Mouse (Mus musculus): Measurements from ENCODE around the gene Btbd18. TPM values are rescaled to one million over a fixed set of nuclear protein-coding genes. Genes with fewer than 3 reads are reported as not detected.
A peak's percentile ranks its signal among the peaks of the same experiment; 100 is the strongest.
"Not testable (repeated sequence)": the region's sequence is repeated elsewhere in the genome, so short reads cannot be mapped to it uniquely, and the experiment has no call there.

Btbd18 gene
- polyA plus RNA-seq, 1 experiment from 2014 or later, result 0.05 TPM

DNA sequence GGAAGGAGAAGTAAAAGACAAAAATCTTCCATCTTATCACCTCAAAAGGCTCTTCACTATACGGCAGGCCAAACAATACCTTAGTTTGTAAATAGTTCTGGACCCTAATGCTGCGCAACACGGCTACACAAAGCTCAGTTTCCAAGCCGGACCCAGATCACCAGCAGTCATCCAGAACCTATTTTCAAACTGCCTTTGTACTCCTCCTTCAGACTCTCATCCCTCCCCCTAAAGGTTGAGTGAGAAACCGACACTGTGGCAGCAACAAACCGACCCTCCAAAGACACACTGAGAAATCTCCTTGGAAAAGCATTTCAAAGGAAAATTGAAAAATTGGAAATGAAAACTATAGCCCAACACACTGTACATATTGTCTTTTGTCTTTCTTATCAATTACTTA is 10.5 kb upstream of the Btbd18 start:
- ATAC-seq (ENCODE audit: insufficient read depth), result no peak
- Histone ChIP-seq H3K9ac (no peak overlapping the region; the same call in 1 of the 2 replicates), H3K4me1 (replicated peaks) (peaks cover 28% of the 10 kb centered on the region), H3K4me3 (replicated peaks) (peak overlapping the region; percentile 40), H3K27me3 (no peaks in the 10 kb centered on the region), H3K27ac (replicated peaks) (no peak overlapping the region), H3K4me2 (peak overlapping the region; percentile 77), H3K36me3 (replicated peaks) (no peaks in the 10 kb centered on the region), H3K9me3 (replicated peaks) (no peaks in the 10 kb centered on the region)
- WGBS (ENCODE audit: insufficient replicate concordance), result 49% methylated on average over 6 of the region's 6 CpGs

DNA sequence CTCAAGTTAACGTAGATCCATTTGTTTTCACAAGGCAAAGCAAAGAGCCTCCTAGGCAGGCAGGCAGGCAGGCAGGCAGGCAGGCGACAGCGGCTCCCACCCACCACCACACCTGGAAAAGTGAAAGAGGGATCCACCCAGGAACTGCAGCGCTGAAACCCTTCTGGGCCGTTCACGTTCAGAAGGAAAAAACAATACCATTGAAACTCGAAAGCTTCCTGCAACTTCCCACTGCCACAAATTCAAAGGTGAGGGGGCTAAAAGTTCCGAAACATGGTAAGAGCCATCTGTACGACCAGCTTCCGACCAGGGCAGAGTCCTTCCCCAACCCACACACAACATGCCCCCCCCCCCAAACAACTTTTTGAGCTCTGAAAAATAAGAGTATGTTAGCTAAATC is 9.2 kb upstream of the Btbd18 start:
- ATAC-seq (ENCODE audit: insufficient read depth), result peak; percentile 54; the same call in 1 of the 2 replicates

DNA sequence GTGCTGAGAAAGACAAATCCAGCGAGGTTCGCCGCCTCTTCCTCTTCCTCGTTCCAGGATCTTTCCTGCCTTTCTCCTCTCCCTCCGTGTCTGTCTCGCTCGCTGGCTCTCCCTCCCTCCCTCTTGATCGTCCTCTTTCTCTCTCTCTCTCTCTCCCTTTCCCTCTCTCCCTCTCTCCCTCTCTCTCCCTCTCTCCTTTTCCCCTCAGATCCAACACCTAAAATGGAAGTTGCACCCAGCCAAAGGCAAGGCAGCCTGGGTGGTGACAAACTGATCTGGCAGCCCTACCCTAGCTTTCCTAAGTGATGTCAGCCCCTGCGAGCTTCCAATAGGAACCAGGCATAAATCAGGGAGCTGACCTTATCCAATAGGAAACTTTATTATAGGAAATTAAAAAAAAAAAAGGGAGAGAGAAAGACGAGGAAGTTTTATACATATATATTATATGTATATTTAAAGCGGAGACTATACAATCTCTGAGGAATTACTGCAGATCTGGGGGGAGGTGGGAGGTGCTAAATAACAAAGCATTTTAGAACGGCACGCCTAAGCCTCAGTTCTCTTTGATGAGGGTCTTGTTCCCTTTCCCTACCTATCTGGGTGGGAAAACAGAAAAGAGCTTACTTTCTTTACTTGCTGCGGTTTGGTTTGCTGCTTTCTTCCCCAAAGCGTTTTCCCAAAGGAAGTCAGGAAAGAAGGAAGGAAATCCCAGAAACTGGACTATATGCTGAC is 8.2 kb upstream of the Btbd18 start, which contains the start of gene Ctnnd1:
Ctnnd1 (minus strand) TSS at position 302 of the 732 bp plus-strand sequence.
- under 1% methylated on average over 15 of the region's 15 CpGs for WGBS (ENCODE audit: insufficient replicate concordance)
- Histone ChIP-seq H3K4me1 (replicated peaks) (peaks cover 23% of the 10 kb centered on the region), H3K36me3 (replicated peaks) (no peaks in the 10 kb centered on the region), H3K4me2 (peak within 1 kb of the TSS; percentile 77), H3K4me3 (replicated peaks) (peak within 1 kb of the TSS; percentile 75), H3K27me3 (no peaks in the 10 kb centered on the region), H3K27ac (replicated peaks) (peak within 1 kb of the TSS; percentile 88), H3K9me3 (replicated peaks) (no peaks in the 10 kb centered on the region), H3K9ac (peak within 1 kb of the TSS; percentile 83)
- peak; percentile 82 for ATAC-seq (ENCODE audit: insufficient read depth)

More for the DNA sequence above, 9.2 kb upstream of the Btbd18 start:
- Histone ChIP-seq H3K27ac (replicated peaks) (peak overlapping the region; percentile 88), H3K4me1 (replicated peaks) (peaks cover 23% of the 10 kb centered on the region), H3K36me3 (replicated peaks) (no peaks in the 10 kb centered on the region), H3K27me3 (no peaks in the 10 kb centered on the region), H3K9ac (peak overlapping the region; percentile 83), H3K9me3 (replicated peaks) (no peaks in the 10 kb centered on the region), H3K4me2 (peak overlapping the region; percentile 77), H3K4me3 (replicated peaks) (peak overlapping the region; percentile 75)
- WGBS (ENCODE audit: insufficient replicate concordance), result 0% methylated on average over 10 of the region's 10 CpGs

DNA sequence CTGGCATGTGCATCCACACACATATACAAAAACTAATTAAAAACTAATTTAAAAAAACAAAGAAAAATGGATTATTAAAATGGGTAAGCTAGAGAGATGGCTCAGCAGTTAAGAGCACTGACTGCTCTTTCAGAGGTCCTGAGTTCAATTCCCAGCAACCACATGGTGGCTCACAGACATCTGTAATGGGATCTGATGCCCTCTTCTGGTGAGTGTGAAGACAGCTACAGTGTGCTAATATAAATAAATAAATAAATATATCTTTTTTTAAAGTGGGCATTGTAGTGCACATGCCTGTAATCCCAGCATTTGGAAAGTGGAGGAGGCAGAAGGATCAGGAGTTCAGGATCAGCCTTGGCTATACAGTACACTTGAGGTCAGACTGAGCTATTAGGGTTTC is 5.5 kb upstream of the Btbd18 start:
- no peak for ATAC-seq (ENCODE audit: insufficient read depth)
- no peak overlapping the region for H3K4me3 ChIP-seq (replicated peaks)

DNA sequence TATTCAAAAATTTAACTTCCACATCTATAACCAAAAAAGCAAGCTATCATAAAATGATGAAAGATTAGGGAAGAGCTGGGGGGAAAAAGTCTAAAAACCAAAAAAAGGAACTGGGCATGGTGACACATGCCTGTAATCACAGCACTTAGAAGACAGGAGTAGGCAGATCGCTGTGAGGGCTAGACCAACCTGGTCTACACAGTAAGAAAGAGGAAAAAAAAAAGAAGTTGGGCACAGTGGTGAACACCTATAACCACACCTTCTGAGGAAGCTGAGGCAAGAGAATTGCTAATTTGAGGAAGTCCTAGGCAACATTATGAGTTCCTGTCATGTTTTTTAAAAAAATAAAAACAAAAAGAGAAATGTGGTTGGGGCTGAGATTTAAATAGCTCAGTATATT is 3.0 kb upstream of the Btbd18 start:
- Histone ChIP-seq H3K27me3 (no peaks in the 10 kb centered on the region), H3K27ac (replicated peaks) (no peak overlapping the region), H3K4me1 (replicated peaks) (peaks cover 3% of the 10 kb centered on the region), H3K9me3 (replicated peaks) (no peaks in the 10 kb centered on the region), H3K4me3 (replicated peaks) (no peak overlapping the region), H3K4me2 (no peak overlapping the region), H3K9ac (no peak overlapping the region), H3K36me3 (replicated peaks) (no peaks in the 10 kb centered on the region)
- 24% methylated on average over 1 of the region's 1 CpGs for WGBS (ENCODE audit: insufficient replicate concordance)
- no peak for ATAC-seq (ENCODE audit: insufficient read depth)

More for the DNA sequence above, 5.5 kb upstream of the Btbd18 start:
- Histone ChIP-seq H3K9ac (no peak overlapping the region), H3K4me2 (no peak overlapping the region), H3K36me3 (replicated peaks) (no peaks in the 10 kb centered on the region), H3K27ac (replicated peaks) (no peak overlapping the region), H3K9me3 (replicated peaks) (no peaks in the 10 kb centered on the region), H3K27me3 (no peaks in the 10 kb centered on the region), H3K4me1 (replicated peaks) (peaks cover 13% of the 10 kb centered on the region)

DNA sequence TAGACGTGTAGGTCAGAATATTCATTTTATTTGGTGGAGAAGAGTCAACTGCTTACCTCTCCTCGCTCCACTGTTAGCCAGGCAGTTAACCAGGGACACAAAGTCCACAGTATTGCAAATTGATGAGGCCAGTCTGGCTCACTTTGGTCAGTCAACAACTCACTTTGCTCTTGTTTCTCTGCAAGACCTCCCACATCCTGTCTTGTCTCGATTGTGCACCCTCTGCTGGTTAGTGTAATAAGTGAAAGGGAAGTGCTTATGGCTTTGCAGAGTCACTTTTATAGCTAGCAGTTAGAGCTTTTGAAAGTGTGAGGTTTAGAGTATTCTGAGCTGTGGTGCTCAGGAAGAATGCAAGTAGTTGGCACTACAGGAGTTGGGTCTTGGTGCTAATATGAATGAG is 1.4 kb downstream of the Btbd18 start:
- peak; percentile 66 for ATAC-seq (ENCODE audit: insufficient read depth)
- Histone ChIP-seq H3K9ac (no peak overlapping the region), H3K9me3 (replicated peaks) (no peaks in the 10 kb centered on the region)

DNA sequence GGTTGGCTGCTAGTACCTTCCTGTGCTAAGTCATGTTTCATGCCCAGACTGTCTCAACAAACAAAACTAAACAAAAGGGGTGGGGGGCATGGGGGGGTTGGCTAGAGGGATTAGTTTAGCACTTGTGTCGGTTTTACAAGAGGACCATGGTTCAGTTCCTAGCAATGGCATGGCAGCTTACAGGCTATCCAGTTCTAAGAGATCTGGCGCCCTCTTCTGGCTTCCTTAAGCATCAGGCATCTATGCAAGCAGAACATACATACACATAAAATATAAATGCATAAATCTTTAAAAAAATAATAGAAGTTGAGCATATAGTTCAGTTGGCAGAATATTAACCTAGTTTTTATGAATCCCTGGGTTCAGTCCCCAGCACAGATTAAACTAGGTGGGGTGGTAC is 4.0 kb downstream of the Btbd18 start:
- 23% methylated on average over 2 of the region's 2 CpGs for WGBS (ENCODE audit: insufficient replicate concordance)
- H3K27me3 ChIP-seq, result no peaks in the 10 kb centered on the region
- no peak for ATAC-seq (ENCODE audit: insufficient read depth)

More for the DNA sequence above, 1.4 kb downstream of the Btbd18 start:
- H3K27me3 ChIP-seq, result no peaks in the 10 kb centered on the region
- peak overlapping the region; percentile 60; the same call in 1 of the 2 replicates for H3K27ac ChIP-seq (replicated peaks)
- no peak overlapping the region for H3K4me2 ChIP-seq
- no peaks in the 10 kb centered on the region for H3K36me3 ChIP-seq (replicated peaks)
- no peaks in the 10 kb centered on the region for H3K4me1 ChIP-seq (replicated peaks)
- WGBS (ENCODE audit: insufficient replicate concordance), result 37% methylated on average over 3 of the region's 3 CpGs
- no peak overlapping the region for H3K4me3 ChIP-seq (replicated peaks)

DNA sequence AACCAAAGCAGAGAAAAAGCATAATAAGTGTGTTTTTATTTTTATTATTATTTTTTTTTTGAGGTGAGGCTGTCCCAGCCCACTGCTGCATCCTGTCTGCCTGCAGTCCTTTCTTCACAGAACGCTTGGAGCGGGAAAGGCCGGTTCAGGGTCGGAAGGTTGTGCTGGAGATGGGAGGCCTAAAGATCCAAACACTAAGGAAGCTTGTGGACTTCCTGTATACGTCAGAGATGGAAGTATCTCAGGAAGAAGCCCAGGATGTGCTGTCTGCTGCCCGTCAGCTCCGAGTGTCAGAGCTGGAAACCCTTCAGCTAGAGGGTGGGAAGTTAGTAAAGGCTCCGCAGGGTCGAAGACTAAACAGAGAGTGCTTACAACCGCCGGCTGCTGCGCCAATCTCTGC is 7.2 kb downstream of the Btbd18 start:
- Histone ChIP-seq H3K4me2 (no peak overlapping the region), H3K4me3 (replicated peaks) (no peak overlapping the region), H3K9me3 (replicated peaks) (no peaks in the 10 kb centered on the region), H3K27me3 (no peaks in the 10 kb centered on the region), H3K36me3 (replicated peaks) (no peaks in the 10 kb centered on the region; the same call in 1 of the 2 replicates), H3K4me1 (replicated peaks) (peaks cover 21% of the 10 kb centered on the region), H3K9ac (no peak overlapping the region), H3K27ac (replicated peaks) (peak overlapping the region; percentile 38; the same call in 1 of the 2 replicates)
- WGBS (ENCODE audit: insufficient replicate concordance), result 53% methylated on average over 12 of the region's 12 CpGs
- ATAC-seq (ENCODE audit: insufficient read depth), result no peak

More for the DNA sequence above, 4.0 kb downstream of the Btbd18 start:
- H3K4me3 ChIP-seq (replicated peaks), result no peak overlapping the region
- H3K9ac ChIP-seq, result no peak overlapping the region
- H3K27ac ChIP-seq (replicated peaks), result no peak overlapping the region
- H3K4me1 ChIP-seq (replicated peaks), result no peaks in the 10 kb centered on the region
- H3K9me3 ChIP-seq (replicated peaks), result no peaks in the 10 kb centered on the region
- no peak overlapping the region for H3K4me2 ChIP-seq
- no peaks in the 10 kb centered on the region for H3K36me3 ChIP-seq (replicated peaks)

DNA sequence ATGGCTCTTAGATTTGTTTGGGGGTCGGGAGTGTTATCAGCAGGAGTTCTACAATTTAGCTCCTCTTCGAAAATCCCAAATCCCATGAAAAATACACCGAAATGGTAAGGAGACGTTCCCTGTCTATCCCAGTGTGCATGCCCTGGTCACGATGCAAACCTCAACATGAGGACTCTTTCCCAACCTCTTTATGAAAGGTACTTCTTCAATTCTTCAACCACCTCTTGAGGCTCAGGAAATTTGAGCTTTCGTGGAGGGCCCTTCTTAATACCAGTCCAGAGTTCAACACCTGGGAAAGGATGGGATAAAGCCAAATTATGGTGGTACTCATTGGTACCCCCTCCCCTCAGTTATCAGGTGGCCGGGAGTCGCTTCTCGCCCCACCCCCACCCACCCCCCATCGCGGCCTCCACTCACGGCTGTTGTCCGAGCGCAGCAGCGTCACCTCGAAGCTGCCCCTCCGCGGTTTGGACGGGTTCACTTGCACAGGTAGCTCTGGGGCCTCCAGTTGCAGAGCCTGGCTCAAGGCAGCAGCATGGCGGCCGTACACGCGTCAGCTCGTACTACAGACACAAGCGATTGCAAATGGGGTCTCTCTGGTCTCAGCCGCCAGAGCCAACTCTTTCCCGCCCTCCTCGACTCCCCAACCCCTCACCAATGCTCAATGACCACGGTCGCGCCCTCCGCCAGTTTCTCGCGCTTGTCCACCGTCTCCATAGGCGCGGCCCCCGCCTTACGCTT is 11.1 kb downstream of the Btbd18 start:
- Histone ChIP-seq H3K27ac (replicated peaks) (peak overlapping the region; percentile 76), H3K9me3 (replicated peaks) (no peaks in the 10 kb centered on the region), H3K27me3 (no peaks in the 10 kb centered on the region), H3K4me1 (replicated peaks) (peaks cover 25% of the 10 kb centered on the region), H3K36me3 (replicated peaks) (peaks cover 27% of the 10 kb centered on the region), H3K4me3 (replicated peaks) (peak overlapping the region; percentile 79), H3K4me2 (peak overlapping the region; percentile 88), H3K9ac (peak overlapping the region; percentile 79)
- WGBS (ENCODE audit: insufficient replicate concordance), result 2% methylated on average over 39 of the region's 39 CpGs
- peak; percentile 59 for ATAC-seq (ENCODE audit: insufficient read depth)

DNA sequence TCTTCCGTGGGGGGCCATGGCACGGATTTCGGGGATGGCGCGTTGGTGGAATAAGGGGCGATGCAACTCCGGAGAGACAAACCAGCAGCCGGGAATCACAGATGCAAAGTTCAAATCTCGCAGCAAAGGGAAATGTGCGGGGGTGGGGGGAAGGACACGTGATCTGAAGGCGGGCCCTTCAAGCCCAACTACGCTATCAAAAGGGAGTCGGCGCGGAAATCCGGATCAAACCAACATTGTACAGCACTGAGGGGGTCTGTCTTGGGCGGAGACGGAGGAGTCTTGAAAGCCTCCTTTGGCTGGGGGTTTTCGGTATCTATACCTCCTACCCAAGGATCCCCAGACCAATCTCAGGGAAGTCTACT is 11.7 kb downstream of the Btbd18 start, which contains the start of gene Selenoh:
Selenoh (minus strand) TSS at position 202 of the 365 bp plus-strand sequence.
- WGBS (ENCODE audit: insufficient replicate concordance), result under 1% methylated on average over 20 of the region's 20 CpGs
- Histone ChIP-seq H3K4me3 (replicated peaks) (peak within 1 kb of the TSS; percentile 79), H3K9ac (peak within 1 kb of the TSS; percentile 79), H3K36me3 (replicated peaks) (peaks cover 32% of the 10 kb centered on the region), H3K27ac (replicated peaks) (peak within 1 kb of the TSS; percentile 76), H3K9me3 (replicated peaks) (no peaks in the 10 kb centered on the region), H3K4me1 (replicated peaks) (peaks cover 25% of the 10 kb centered on the region), H3K4me2 (peak within 1 kb of the TSS; percentile 88), H3K27me3 (no peaks in the 10 kb centered on the region)
- peak; percentile 90 for ATAC-seq (ENCODE audit: insufficient read depth)

DNA sequence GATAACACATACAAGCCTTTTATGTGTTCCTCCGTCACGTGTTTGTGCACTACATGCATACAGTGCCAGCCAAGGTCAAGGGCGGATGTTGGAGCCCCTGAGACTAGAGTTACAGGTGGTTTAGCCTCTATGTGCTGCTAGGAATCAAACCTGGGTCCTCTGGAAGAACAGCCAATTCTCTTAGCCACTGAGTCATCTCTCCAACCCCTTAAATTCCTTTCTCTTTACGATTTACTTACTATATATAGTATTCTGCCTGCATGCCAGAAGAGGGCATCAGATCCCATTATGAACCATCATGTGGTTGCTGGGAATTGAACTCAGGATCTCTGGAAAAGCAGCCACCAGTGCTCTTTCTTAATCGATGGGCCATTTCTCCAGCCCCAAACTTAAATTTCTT is 12.7 kb downstream of the Btbd18 start:
- H3K9ac ChIP-seq; ATAC-seq (ENCODE audit: insufficient read depth); H3K27me3 ChIP-seq; H3K4me3 ChIP-seq (replicated peaks); H3K27ac ChIP-seq (replicated peaks); H3K9me3 ChIP-seq (replicated peaks): not testable (repeated sequence)
- 69% methylated on average over 4 of the region's 5 CpGs for WGBS (ENCODE audit: insufficient replicate concordance)
- Histone ChIP-seq H3K36me3 (replicated peaks) (peaks cover 38% of the 10 kb centered on the region), H3K4me1 (replicated peaks) (peaks cover 33% of the 10 kb centered on the region), H3K4me2 (peak overlapping the region; percentile 88; the same call in 1 of the 2 replicates)
